Mouse (Mus musculus) stomach, postnatal 0 days (tissue): ENCODE measurements at regions not wholly inside any gene's neighbourhood (a gene's known extent, or its start where the extent isn't known, plus 50 kb on each side); places are given as distances from the start of the nearest gene placed in this dataset.
A peak's percentile ranks its signal among the peaks of the same experiment; 100 is the strongest.
"Not testable (repeated sequence)": the region's sequence is repeated elsewhere in the genome, so short reads cannot be mapped to it uniquely, and the experiment has no call there.

Experiments
- ATAC-seq: fragments of 200-750 bp; cut with Nextera tagmentation; 2 replicates; pipeline ENCODE4 v1.8.0; 2017; ENCODE audit not compliant: low FRiP score, low TSS enrichment
- DNase-seq: peaks from one replicate; pipeline ENCODE4 v3.0.0-alpha.2; 2016; ENCODE audit warnings: low spot score
- H3K27ac ChIP-seq: fragments of 300-500 bp; sonication (generic); replicated peaks from 2 replicates; pipeline ENCODE4 v1.5.1; 2014; ENCODE audit warnings: mild to moderate bottlenecking, control low read depth
- H3K27me3 ChIP-seq: fragments of 300-500 bp; sonication (generic); 2 replicates; pipeline ENCODE4 v1.6.1; 2014; ENCODE audit warnings: low read length; ENCODE audit not compliant: control insufficient read depth, insufficient read depth
- H3K36me3 ChIP-seq: fragments of 300-500 bp; sonication (generic); 2 replicates; pipeline ENCODE4 v1.6.1; 2014; ENCODE audit warnings: low read length, mixed read lengths; ENCODE audit not compliant: control insufficient read depth, insufficient read depth
- H3K4me1 ChIP-seq: fragments of 300-500 bp; sonication (generic); replicated peaks from 2 replicates; pipeline ENCODE4 v1.6.1; 2014; ENCODE audit warnings: antibody characterized with exemption; ENCODE audit not compliant: control insufficient read depth, insufficient read depth
- H3K4me2 ChIP-seq: fragments of 300-500 bp; sonication (generic); replicated peaks from 2 replicates; pipeline ENCODE4 v1.6.1; 2014; ENCODE audit warnings: low read depth, mild to moderate bottlenecking, control low read depth, moderate library complexity
- H3K4me3 ChIP-seq: fragments of 300-500 bp; sonication (generic); 2 replicates; pipeline ENCODE4 v1.5.1; 2014; ENCODE audit warnings: low read depth, low read length, control low read depth
- H3K9ac ChIP-seq: fragments of 300-500 bp; sonication (generic); 2 replicates; pipeline ENCODE4 v1.6.1; 2014; ENCODE audit warnings: mild to moderate bottlenecking, low read length, control low read depth, mixed read lengths
- H3K9me3 ChIP-seq: fragments of 300-500 bp; sonication (generic); 2 replicates; pipeline ENCODE4 v1.6.1; 2016; ENCODE audit warnings: low read length; ENCODE audit not compliant: control insufficient read depth
- CTCF ChIP-seq: IDR thresholded peaks from 2 replicates; pipeline ENCODE4 v1.5.1; 2016; ENCODE audit warnings: antibody characterized with exemption, low read depth, mild to moderate bottlenecking, moderate library complexity
- EP300 ChIP-seq: optimal IDR thresholded peaks from 2 replicates; pipeline ENCODE3; 2016; ENCODE audit warnings: antibody characterized with exemption
- WGBS: fragments of 180-500 bp; shearing (Covaris S2); extraction: QIAGEN DNeasy Blood & Tissue Kit; methylation state at CpG from one replicate; pipeline ENCODE4 v1.1.7; 2014; 5-methylcytosine and 5-hydroxymethylcytosine counted together

DNA sequence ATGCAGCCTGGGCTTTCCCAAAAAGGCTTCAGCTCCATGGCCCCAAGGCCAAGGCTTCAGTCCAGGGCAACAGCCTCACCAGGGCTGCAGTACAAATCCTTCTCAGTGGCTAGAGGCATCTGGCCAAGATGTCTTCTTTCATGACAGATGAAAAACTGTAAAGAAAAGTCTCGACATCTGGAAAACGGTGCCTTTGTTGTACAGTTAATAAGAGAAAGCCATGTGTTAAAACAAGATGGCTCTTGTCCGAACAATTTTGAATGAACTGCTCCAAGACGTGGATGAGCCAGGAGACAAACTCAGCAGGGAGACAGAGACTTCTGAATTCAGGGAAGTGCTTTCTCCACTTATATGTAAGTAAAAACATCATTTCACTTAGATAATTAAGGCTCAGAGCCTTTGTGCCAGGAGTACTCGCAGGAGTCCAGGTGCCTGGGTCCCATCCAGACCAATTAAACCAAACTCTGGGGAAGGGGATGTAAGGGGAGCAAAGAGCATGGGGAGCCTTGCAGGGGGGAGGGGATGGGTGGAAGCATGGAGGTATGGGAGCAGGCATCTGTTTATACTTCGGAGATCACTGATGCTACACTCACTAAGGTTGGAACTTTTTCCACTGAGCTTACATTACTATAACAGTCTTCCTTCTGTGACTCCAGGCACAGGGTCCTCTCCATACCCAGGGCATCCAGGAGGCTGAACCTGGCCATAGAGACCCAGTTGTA, 125.8 kb upstream of the Zfp637 start:
- Histone ChIP-seq H3K4me1 (no peaks in the 10 kb centered on the region), H3K27me3 (no peaks in the 10 kb centered on the region), H3K9ac (no peak overlapping the region), H3K36me3 (no peaks in the 10 kb centered on the region), H3K9me3 (no peaks in the 10 kb centered on the region), H3K4me2 (no peak overlapping the region), H3K4me3 (no peak overlapping the region), H3K27ac (no peak overlapping the region)
- TF ChIP-seq EP300 = no peak
- TF ChIP-seq CTCF = no peak
- ATAC-seq = no peak
- DNase-seq = no peak
- 56% methylated on average over 6 of the region's 6 CpGs for WGBS

DNA sequence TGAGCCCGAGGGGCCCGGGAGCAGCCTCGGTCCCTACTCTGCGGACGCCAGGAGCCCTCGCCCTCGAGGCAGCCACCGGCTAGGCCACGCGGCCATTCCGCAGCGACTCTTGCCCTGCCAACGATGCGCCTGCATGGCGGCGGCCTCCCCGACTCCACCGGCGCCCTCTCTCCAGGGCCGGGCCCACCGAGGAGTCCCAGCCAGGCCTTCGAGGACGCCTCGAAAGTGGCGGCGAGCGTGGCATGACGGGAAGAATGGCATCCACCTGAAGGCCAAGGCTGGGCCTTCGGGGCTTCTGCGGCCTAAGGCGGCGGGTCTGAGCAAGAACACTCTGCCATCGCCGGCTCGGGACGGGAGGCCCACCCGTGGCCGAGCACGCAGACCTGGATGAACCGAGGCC, 124.6 kb upstream of the Zfp637 start:
- not testable (repeated sequence) for H3K4me1 ChIP-seq, DNase-seq, ATAC-seq, H3K9ac ChIP-seq, H3K27ac ChIP-seq, H3K4me2 ChIP-seq, H3K27me3 ChIP-seq, H3K9me3 ChIP-seq, H3K4me3 ChIP-seq, H3K36me3 ChIP-seq
- 93% methylated on average over 3 of the region's 40 CpGs for WGBS

DNA sequence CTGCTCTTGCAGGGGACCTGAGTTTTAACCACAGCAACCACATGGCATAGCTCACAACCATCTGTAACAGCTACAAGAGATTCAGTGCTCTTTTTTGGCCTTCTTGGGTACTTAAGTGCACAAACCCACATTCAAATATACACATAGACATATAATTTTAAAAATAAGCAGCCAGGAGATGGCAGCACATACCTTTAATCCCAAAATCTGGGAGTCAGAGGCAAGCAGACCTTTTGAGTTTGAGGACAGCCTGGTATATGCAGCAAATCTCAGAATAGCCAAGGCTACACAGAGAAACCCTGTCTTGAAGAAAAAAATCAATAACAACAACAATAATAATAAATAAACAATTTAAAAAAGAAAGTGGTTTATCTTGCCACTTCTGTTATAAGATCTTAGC, 88.6 kb upstream of the Zfp637 start:
- H3K4me1 ChIP-seq, H3K36me3 ChIP-seq, H3K4me3 ChIP-seq, H3K27me3 ChIP-seq, H3K9ac ChIP-seq, ATAC-seq, H3K27ac ChIP-seq, H3K4me2 ChIP-seq, DNase-seq, H3K9me3 ChIP-seq: not testable (repeated sequence)
- TF ChIP-seq CTCF = peak; percentile 41

DNA sequence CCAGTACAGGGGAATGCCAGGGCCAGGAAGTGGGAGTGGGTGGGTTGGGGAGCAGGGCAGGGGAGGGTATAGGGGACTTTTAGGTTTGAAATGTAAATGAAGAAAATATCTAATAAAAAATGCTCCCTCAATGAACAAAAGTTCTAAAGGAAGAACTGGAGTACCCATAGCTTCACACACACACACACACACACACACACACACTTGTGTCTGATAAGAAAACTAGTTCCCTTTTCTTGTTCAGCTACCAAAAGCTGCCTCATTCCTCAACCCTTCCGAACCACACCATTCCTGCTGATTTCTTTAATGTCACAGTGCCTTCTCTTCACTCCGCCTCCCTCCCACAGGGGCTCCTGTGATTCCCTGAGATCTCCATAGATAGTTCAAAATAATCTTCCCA, 85.3 kb upstream of the Zfp637 start:
- not testable (repeated sequence) for H3K4me1 ChIP-seq, H3K27me3 ChIP-seq, H3K27ac ChIP-seq, H3K9ac ChIP-seq, ATAC-seq, H3K4me2 ChIP-seq, H3K4me3 ChIP-seq, H3K36me3 ChIP-seq, DNase-seq, H3K9me3 ChIP-seq
- WGBS = 93% methylated on average over 2 of the region's 2 CpGs

DNA sequence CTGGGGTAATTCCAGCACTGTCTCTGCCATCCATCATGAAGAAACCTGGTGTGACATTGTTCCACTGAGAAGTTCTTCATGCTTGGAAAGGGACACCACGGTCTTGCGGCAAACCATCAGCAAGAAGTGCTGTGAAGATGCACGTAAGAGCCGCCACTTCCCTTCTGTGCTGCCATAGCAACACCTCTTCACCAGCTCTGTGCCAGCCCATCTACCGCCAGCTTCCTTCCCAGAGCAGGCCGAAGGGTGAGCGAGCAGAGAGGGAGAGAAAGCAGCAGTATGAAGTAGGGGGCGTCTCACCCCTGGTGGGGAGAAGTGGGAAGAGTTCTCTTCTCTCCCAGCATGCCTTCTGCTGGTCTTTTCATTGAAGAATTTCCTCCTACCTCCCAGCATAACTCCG, 84.8 kb upstream of the Zfp637 start:
- H3K4me2 ChIP-seq = no peak overlapping the region
- no peaks in the 10 kb centered on the region for H3K9me3 ChIP-seq
- no peaks in the 10 kb centered on the region for H3K4me1 ChIP-seq
- ATAC-seq = no peak
- H3K4me3 ChIP-seq = no peak overlapping the region
- no peak overlapping the region for H3K9ac ChIP-seq
- 68% methylated on average over 9 of the region's 9 CpGs for WGBS
- DNase-seq = no peak
- TF ChIP-seq EP300 (no peak), CTCF (no peak)
- no peak overlapping the region for H3K27ac ChIP-seq
- H3K27me3 ChIP-seq = no peaks in the 10 kb centered on the region
- H3K36me3 ChIP-seq = no peaks in the 10 kb centered on the region

DNA sequence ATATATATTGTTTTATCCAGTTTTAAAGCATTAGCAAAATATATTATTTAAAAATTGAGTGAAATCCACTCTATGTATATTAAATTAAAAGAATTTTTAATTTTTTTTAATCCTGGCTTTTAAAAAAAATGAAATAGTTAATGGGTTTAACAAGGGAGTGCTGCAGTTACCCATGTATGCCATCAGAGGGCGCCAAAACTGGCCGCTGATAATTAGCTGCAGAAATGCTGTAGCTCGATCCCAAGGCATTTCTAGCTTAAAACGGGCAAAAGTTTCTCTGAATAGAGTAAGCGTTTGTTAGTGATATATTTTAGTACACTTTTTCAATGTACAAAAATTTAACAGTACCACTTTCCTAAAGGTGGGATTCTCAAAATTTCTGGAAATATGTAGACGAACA, 82.5 kb upstream of the Zfp637 start:
- H3K4me2 ChIP-seq, H3K36me3 ChIP-seq, H3K27me3 ChIP-seq, H3K4me1 ChIP-seq, H3K9me3 ChIP-seq, H3K9ac ChIP-seq, ATAC-seq, H3K4me3 ChIP-seq, H3K27ac ChIP-seq: not testable (repeated sequence)
- WGBS = 12% methylated on average over 6 of the region's 6 CpGs
- peak; percentile 76 for TF ChIP-seq CTCF
- DNase-seq = peak; percentile 24
